Mouse (Mus musculus) olfactory bulb, adult 2 months (tissue): ENCODE measurements at regions not wholly inside any gene's neighbourhood (a gene's known extent, or its start where the extent isn't known, plus 50 kb on each side); places are given as distances from the start of the nearest gene placed in this dataset.

Source experiments
- H3K27ac ChIP-seq: fragments of 200-500 bp; 2 replicates; pipeline ENCODE4 v1.5.1; 2012; ENCODE audit warnings: low read depth, low read length; ENCODE audit not compliant: insufficient read depth
- H3K4me1 ChIP-seq: fragments of 200-500 bp; 2 replicates; pipeline ENCODE4 v1.6.1; 2012; ENCODE audit warnings: low read length; ENCODE audit not compliant: control insufficient read depth, insufficient read depth
- H3K4me3 ChIP-seq: fragments of 200-500 bp; 2 replicates; pipeline ENCODE4 v1.5.1; 2012; ENCODE audit warnings: mild to moderate bottlenecking, low read depth, low read length, moderate library complexity; ENCODE audit not compliant: insufficient read depth
- CTCF ChIP-seq: fragments of 200-500 bp; IDR thresholded peaks from 2 replicates; pipeline ENCODE4 v1.5.1; 2012; ENCODE audit warnings: low read depth, mild to moderate bottlenecking, low read length, moderate library complexity; ENCODE audit not compliant: insufficient read depth
- POLR2A ChIP-seq: fragments of 200-500 bp; IDR thresholded peaks from 2 replicates; pipeline ENCODE4 v1.6.1; 2012; ENCODE audit warnings: mild to moderate bottlenecking, low read depth, low read length, moderate library complexity; ENCODE audit not compliant: insufficient read depth
- WGBS: fragments of 180-500 bp; shearing (Covaris S2); methylation state at CpG from one replicate; pipeline ENCODE4 v1.1.7; 2018; 5-methylcytosine and 5-hydroxymethylcytosine counted together

DNA sequence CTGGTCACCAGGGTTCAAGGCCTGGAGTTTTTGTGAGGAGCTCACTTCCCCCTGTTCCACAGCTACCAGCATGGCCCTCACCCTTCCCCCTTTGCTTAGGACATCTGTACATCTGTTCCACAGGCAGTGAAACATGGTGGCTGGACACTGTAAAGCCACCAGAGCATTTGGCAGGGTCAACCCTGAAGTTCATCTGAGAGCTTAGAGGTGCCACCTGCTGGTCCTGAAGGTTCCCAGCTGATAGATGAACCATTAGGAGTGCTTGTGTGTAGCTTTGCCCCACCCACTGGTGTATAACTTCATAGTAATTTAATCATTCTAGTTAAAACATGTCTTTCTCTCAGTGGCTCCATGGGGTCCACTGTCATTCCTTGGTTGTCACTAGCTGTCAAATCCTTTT is 304.7 kb downstream of the Fgf9 start:
- Histone ChIP-seq H3K27ac (no peak overlapping the region), H3K4me3 (no peak overlapping the region), H3K4me1 (no peaks in the 10 kb centered on the region)
- no peak for TF ChIP-seq POLR2A
- no peak for TF ChIP-seq CTCF

DNA sequence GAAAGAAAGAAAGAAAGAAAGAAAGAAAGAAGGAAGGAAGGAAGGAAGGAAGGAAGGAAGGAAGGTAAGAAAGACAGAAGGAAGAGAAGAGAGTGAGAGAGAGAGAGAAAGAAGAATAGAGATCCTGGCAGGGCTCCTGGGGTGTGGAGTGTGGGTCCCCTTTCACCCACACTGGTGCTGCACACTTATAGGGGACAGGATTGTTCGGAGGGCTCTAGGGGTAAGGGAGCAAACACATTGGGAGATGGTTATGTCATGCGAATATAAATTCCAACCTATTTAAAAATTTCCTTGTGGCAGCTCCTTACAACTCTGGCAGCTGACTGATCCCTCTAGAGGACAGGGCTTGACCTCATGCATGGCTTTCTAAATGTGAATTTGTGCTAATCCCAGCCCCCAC is 286.5 kb downstream of the Fgf9 start:
- Histone ChIP-seq H3K27ac (no peak overlapping the region), H3K4me3 (no peak overlapping the region), H3K4me1 (no peaks in the 10 kb centered on the region)
- 93% methylated on average over 2 of the region's 2 CpGs for WGBS
- TF ChIP-seq CTCF (no peak), POLR2A (no peak)

DNA sequence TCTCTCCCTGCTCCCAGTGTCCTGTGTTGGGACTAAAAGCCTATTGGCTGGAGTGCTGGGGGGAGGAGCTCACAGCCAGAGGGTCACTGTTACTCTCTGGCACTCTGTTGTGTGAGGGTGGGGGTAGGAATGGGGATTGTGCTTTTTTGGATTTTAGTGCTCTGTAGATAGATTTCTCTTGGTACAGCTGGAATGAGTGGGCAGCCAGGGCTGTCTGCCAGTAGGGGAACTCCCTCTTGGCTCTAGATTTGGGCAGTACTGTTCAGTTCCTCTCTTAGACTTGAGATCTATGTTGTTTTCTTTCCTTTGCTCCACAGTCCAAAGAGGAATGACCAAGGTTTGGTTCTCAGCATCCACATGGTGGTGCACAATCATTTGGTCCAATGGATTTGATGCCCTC is 282.6 kb downstream of the Fgf9 start:
- Histone ChIP-seq H3K4me1 (no peaks in the 10 kb centered on the region), H3K4me3 (no peak overlapping the region), H3K27ac (no peak overlapping the region)
- no peak for TF ChIP-seq CTCF
- TF ChIP-seq POLR2A: no peak

DNA sequence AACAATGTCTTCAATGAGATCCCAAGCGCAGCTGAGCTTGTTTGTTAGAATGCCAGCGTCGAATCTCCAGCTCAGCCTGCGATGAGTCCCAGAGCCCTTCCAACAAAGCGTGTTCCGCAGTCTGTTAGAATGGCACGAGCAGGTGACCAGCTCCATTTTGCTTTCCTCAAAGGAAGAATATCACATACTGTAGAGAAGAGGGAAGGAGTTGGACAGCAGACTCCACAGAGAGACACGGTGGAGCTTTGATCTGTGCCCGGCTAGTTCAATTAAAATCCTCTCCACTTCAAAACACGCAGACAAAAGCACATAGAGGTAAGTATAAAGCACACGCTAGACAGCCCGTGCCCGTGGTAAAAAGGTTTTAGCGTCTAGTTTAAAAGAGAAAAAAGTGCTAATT is 265.8 kb downstream of the Fgf9 start:
- Histone ChIP-seq H3K4me3 (no peak overlapping the region), H3K27ac (no peak overlapping the region), H3K4me1 (no peaks in the 10 kb centered on the region)
- WGBS: 63% methylated on average over 14 of the region's 14 CpGs
- TF ChIP-seq CTCF (no peak), POLR2A (no peak)

DNA sequence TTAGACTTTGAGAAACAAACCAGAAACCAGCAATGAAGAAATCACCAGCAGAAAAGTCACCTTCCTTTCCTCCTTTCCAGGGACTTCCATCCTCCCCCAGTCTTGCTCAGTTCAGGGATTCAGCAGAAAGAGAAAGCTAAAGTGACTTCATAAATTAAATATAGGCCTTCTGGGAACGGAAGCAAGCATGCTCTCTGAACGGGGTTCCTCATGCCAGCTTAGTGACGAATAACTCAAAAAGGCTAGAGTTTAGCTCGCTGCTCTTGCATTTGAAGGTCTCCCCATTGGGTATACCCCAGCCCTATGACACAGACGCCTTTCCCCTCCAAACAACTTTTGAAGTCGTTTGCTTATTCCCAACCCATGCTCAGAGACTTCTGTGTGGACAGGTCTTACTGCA is 252.8 kb downstream of the Fgf9 start:
- Histone ChIP-seq H3K4me3 (no peak overlapping the region), H3K4me1 (no peaks in the 10 kb centered on the region), H3K27ac (no peak overlapping the region)
- 75% methylated on average over 6 of the region's 6 CpGs for WGBS
- no peak for TF ChIP-seq POLR2A
- TF ChIP-seq CTCF: no peak

DNA sequence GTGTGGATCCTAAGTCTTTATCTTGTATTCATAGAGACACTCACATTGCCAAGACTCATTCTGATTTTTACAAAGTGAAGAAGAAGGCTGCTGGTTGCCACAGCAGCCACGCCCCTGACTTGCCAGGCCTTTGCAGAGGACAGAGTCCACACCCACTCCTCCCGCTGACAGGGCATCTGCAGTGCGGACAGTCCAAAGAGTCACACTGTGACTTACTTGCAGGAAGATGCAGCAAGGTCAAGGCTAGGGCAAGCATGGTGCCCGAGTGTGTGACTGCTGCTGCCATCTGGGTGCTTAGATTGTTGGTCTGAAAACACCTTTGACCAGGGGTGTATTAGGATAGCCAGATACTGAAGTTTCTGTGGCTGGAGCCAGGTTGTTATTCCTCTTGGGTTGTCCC is 252.1 kb downstream of the Fgf9 start:
- TF ChIP-seq POLR2A (no peak), CTCF (no peak)
- Histone ChIP-seq H3K4me1 (no peaks in the 10 kb centered on the region), H3K27ac (no peak overlapping the region), H3K4me3 (no peak overlapping the region)
- 82% methylated on average over 4 of the region's 4 CpGs for WGBS

DNA sequence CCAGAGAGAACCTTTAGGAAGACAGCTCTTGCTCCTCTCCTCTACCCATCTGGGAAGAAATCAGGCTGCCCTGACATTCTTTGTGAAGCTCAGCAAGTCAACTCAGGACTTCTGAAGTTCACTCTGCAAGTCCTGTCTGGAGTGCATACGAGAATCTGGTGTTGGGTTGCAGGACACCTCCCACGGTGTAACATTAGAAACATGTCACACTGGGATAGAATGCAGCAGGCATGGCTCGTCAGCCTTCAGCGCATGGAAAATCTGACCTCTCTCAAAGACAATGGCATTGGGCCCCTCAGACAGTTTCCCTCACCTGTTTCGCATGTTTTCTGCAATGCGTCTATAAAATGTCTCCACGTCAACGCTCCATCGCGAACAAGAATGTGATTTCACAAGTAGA is 251.5 kb downstream of the Fgf9 start:
- 86% methylated on average over 10 of the region's 10 CpGs for WGBS
- Histone ChIP-seq H3K4me1 (no peaks in the 10 kb centered on the region), H3K27ac (no peak overlapping the region), H3K4me3 (no peak overlapping the region)
- no peak for TF ChIP-seq POLR2A
- TF ChIP-seq CTCF: no peak

DNA sequence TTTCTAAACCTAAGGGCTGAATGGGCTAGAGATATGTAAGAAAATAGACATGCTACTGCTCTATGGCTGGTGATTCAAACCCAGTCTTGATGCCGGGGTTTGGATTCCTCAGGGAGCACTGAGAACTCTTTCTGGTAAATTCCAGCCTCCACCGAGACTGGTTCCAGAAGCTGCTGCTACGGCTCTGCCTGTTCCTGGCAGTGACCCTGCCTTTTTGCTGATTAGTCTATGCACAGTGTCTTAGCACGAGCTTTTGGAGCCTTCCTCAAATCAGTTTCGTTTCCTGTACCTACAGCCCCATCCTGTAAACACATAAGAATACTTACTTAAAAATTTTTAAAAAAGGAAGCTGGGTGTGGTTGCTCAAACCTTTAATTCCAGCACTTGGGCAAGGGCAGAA is 250.9 kb downstream of the Fgf9 start:
- H3K4me3 ChIP-seq: no peak overlapping the region
- WGBS: 87% methylated on average over 5 of the region's 5 CpGs
- TF ChIP-seq CTCF (no peak), POLR2A (no peak)
- no peak overlapping the region for H3K27ac ChIP-seq
- no peaks in the 10 kb centered on the region for H3K4me1 ChIP-seq

DNA sequence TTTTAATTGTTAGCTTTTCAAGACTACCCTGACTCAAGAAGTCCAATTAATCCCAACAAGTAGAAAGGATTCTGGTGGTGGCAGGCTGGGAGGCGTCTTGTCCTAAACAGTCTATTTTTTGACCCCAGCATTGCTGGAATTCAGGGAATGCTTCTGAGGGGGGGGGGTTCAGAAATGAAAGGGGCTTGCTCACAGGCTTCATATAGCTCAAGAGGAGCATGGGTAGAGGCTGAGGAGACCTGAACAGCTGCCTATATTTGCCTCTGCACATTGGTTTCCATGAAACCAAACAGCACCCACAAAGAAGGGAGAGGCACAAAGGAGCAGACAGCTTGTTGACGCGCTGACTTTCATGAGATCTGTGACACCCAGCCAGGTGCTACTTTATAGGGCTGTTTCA is 247.3 kb downstream of the Fgf9 start:
- 89% methylated on average over 3 of the region's 3 CpGs for WGBS

DNA sequence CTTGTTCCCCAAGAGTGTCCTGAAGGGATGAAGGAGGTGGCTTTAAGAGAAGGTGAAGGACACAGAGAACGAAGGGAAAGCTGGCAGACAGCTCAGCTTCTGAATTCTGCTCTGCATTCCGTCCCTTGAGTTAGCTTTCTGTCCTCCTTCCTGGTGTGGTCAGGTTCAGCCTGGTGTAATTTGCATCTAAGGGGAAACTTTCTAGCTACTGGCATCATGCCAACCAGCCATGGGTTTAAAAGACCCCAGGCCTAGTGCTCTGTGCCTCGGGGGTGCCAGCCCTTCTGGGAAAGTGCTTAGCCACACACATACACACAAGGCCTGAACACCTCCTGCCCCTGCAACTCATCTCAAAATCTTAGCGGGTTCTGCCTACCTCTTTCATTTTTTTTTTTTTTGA is 246.9 kb downstream of the Fgf9 start:
- Histone ChIP-seq H3K27ac (no peak overlapping the region), H3K4me3 (no peak overlapping the region), H3K4me1 (no peaks in the 10 kb centered on the region)
- TF ChIP-seq POLR2A: no peak
- TF ChIP-seq CTCF: no peak
- 55% methylated on average over 4 of the region's 4 CpGs for WGBS

More for the DNA sequence above, 247.3 kb downstream of the Fgf9 start:
- Histone ChIP-seq H3K4me3 (no peak overlapping the region), H3K4me1 (no peaks in the 10 kb centered on the region), H3K27ac (no peak overlapping the region)
- no peak for TF ChIP-seq POLR2A
- TF ChIP-seq CTCF: no peak
